12 mouse cellular contexts compared by ENCODE assay signal in the genomic region with DNA sequence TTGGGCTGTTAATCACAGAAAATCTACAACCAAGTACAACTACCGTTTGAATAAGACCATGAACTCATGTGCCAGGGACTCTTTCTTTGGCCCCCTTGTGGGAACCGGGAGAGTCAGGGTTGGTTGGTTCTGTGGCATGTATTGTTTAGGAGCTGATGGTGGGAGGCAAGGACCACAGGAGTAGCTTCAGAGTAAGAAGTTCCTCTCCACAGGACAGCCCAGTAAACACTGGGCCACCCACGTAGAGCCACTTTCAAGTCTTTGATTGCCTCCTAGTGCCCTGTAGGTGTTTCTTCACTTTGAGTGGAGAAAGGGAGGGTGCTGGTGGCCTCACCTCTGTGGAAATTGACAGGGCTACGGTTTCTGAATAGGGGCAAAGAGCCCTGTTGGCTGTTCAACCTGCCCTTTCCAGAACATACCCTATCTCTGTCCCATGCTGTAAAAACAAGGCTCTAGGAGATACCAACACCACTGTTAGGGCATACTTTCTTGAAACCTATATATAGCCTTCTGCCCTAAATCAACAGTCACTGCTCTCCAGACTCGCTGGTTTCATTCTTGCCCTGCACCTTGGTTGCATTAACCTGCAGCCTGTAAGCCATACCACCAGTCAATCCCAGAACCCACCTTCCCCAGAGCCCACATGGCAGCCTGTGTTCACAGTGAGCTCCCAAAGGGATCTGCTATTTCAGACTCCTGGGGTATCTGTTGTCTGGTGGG. TPM values are rescaled to one million over a fixed set of nuclear protein-coding genes. Genes with fewer than 3 reads are reported as not detected.
DNase-seq lines count a peak whose midpoint lies in the region; ATAC-seq and TF ChIP-seq lines count a peak whose summit lies in the region.
"Had no signal": no experiment of that assay in that cellular context is flagged by ENCODE, and none has a peak within 500 bp of the region (broad histone marks: within the 10 kb centered on the region; RNA-seq: fewer than 3 reads in every experiment).

No protein-coding gene starts in this region.

- DNase-seq in kidney, postnatal 10 days, result peak; percentile 11
- DNase-seq in kidney, postnatal 25 days, result no peak
- peak; percentile 18 for DNase-seq in NIH3T3 (ENCODE audit: low read depth)
- DNase-seq in layer of hippocampus, postnatal 14 days (ENCODE audit: low spot score in 2 of 2), result no peak
- DNase-seq in right cerebral cortex, adult 2 months (ENCODE audit: low spot score in 2 of 2), result no peak
- DNase-seq: liver; right cerebral cortex, postnatal 4 days had no signal

- whole genome bisulfite sequencing in forebrain, embryonic 16.5 days, result 32% methylated on average over 5 of the region's 5 CpGs
- 37% methylated on average over 5 of the region's 5 CpGs for WGBS in forebrain, embryonic 12.5 days
- 35% methylated on average over 5 of the region's 5 CpGs for WGBS in intestine, postnatal 0 days

- H3K27ac ChIP-seq in forebrain, embryonic 16.5 days (ENCODE audit: low read length), result peak overlapping the region; percentile 33; the same call in 1 of the 2 replicates
- H3K27ac ChIP-seq in forebrain, embryonic 12.5 days, result no peak overlapping the region
- H3K27ac ChIP-seq in intestine, postnatal 0 days (ENCODE audit: low read depth, low read length), result peak overlapping the region; percentile 60

- peaks cover 19% of the 10 kb centered on the region for H3K36me3 ChIP-seq in forebrain, embryonic 16.5 days (ENCODE audit: control insufficient read depth, insufficient read depth)
- peaks cover 36% of the 10 kb centered on the region for H3K36me3 ChIP-seq in forebrain, embryonic 12.5 days (replicated peaks)
- H3K36me3 ChIP-seq in intestine, postnatal 0 days (ENCODE audit: control insufficient read depth, insufficient read depth), result peaks cover 41% of the 10 kb centered on the region

- H3K27me3 ChIP-seq in forebrain, embryonic 16.5 days (replicated peaks; ENCODE audit: control insufficient read depth, insufficient read depth, low read length), result no peaks in the 10 kb centered on the region
- H3K27me3 ChIP-seq in forebrain, embryonic 12.5 days, result no peaks in the 10 kb centered on the region
- H3K27me3 ChIP-seq in intestine, postnatal 0 days (replicated peaks; ENCODE audit: control insufficient read depth, insufficient read depth, low read length), result no peaks in the 10 kb centered on the region

- no peak overlapping the region for H3K9ac ChIP-seq in forebrain, embryonic 16.5 days (replicated peaks; ENCODE audit: low read depth, low read length)
- no peak overlapping the region; the same call in 1 of the 2 replicates for H3K9ac ChIP-seq in forebrain, embryonic 12.5 days
- no peak overlapping the region for H3K9ac ChIP-seq in intestine, postnatal 0 days (ENCODE audit: low read depth, low read length)

- peaks cover 5% of the 10 kb centered on the region for H3K4me1 ChIP-seq in forebrain, embryonic 16.5 days (replicated peaks; ENCODE audit: control insufficient read depth, insufficient read depth, low read length)
- peaks cover 5% of the 10 kb centered on the region; the same call in 1 of the 2 replicates for H3K4me1 ChIP-seq in forebrain, embryonic 12.5 days
- no peaks in the 10 kb centered on the region for H3K4me1 ChIP-seq in intestine, postnatal 0 days (replicated peaks; ENCODE audit: control insufficient read depth, insufficient read depth, low read length)

- no peak for ATAC-seq in forebrain, embryonic 16.5 days
- no peak for ATAC-seq in forebrain, embryonic 12.5 days (ENCODE audit: low FRiP score)
- peak; percentile 26; the same call in 1 of the 2 replicates for ATAC-seq in intestine, postnatal 0 days
- ATAC-seq: activated CD4-positive, CD25-positive, alpha-beta regulatory T cell, adult 4 months; inflammation-experienced regulatory T-cells, adult 6 months had no signal

- peak; percentile 26 for TF ChIP-seq CTCF in intestine, postnatal 0 days (IDR thresholded peaks at IDR 0.05; ENCODE audit: low read depth)

- no peak overlapping the region for H3K4me2 ChIP-seq in forebrain, embryonic 16.5 days (ENCODE audit: low read length)
- H3K4me2 ChIP-seq in forebrain, embryonic 12.5 days, result no peak overlapping the region
- H3K4me2 ChIP-seq in intestine, postnatal 0 days (replicated peaks; ENCODE audit: low read depth), result no peak overlapping the region

- H3K9me3 ChIP-seq in forebrain, embryonic 16.5 days (ENCODE audit: control insufficient read depth, low read length), result no peaks in the 10 kb centered on the region
- H3K9me3 ChIP-seq in forebrain, embryonic 12.5 days, result no peaks in the 10 kb centered on the region
- H3K9me3 ChIP-seq in intestine, postnatal 0 days (ENCODE audit: control insufficient read depth), result no peaks in the 10 kb centered on the region

- H3K4me3 ChIP-seq in forebrain, embryonic 16.5 days (replicated peaks; ENCODE audit: low read length), result no peak overlapping the region
- H3K4me3 ChIP-seq in forebrain, embryonic 12.5 days (replicated peaks), result no peak overlapping the region
- no peak overlapping the region for H3K4me3 ChIP-seq in intestine, postnatal 0 days (ENCODE audit: low read depth, low read length)

RNA-seq across cellular contexts. Expression of gene Sorbs1, which starts 35.4 kb away (rescaled TPM):
- 112 and 128 TPM in 2 replicates for polyA plus RNA-seq in forebrain, embryonic 16.5 days (2015; fragmentation: Nextera tagmentation; extraction: Ambion mirVana)
- polyA plus RNA-seq in forebrain, embryonic 12.5 days (2016; fragmentation: Nextera tagmentation; extraction: Ambion mirVana), result 66.8 and 69.3 TPM in 2 replicates
- 73.8 and 86.2 TPM in 2 replicates for polyA plus RNA-seq in intestine, postnatal 0 days (2015; fragmentation: Nextera tagmentation; extraction: Ambion mirVana)
- total RNA-seq in layer of hippocampus, postnatal 14 days (2021), result 100 to 1,000 TPM; 182 to 186 TPM

RNA-seq across cellular contexts. Expression of gene Aldh18a1, which starts 39.3 kb away (rescaled TPM):
- polyA plus RNA-seq in forebrain, embryonic 16.5 days (2015; fragmentation: Nextera tagmentation; extraction: Ambion mirVana), result 83.4 and 85.1 TPM in 2 replicates
- 98.5 and 107 TPM in 2 replicates for polyA plus RNA-seq in forebrain, embryonic 12.5 days (2016; fragmentation: Nextera tagmentation; extraction: Ambion mirVana)
- polyA plus RNA-seq in intestine, postnatal 0 days (2015; fragmentation: Nextera tagmentation; extraction: Ambion mirVana), result 204 and 226 TPM in 2 replicates
- 10 to 100 TPM; 22.6 to 29.3 TPM for total RNA-seq in layer of hippocampus, postnatal 14 days (2021)

Comparison
In these comparisons a context has a peak if more than half of its experiments do, and no peak if none do; other contexts are left out.
1. DNase-seq: peak in kidney, postnatal 10 days (single experiment) and NIH3T3 (single experiment); none in kidney, postnatal 25 days (0 of 2), layer of hippocampus, postnatal 14 days (0 of 2) and right cerebral cortex, adult 2 months (0 of 2).